Mouse (Mus musculus) stomach, embryonic 15.5 days (tissue): ENCODE measurements around the gene Tmem189. TPM values are rescaled to one million over a fixed set of nuclear protein-coding genes. Genes with fewer than 3 reads are reported as not detected.

Source experiments
- ATAC-seq: fragments of 200-750 bp; cut with Nextera tagmentation; 2 replicates; pipeline ENCODE4 v1.8.0; 2017; ENCODE audit warnings: low read depth, moderate number of reproducible peaks, moderate TSS enrichment; ENCODE audit not compliant: insufficient read depth, low FRiP score
- H3K27ac ChIP-seq: fragments of 300-500 bp; sonication (generic); 2 replicates; pipeline ENCODE4 v1.5.1; 2015; ENCODE audit warnings: mild to moderate bottlenecking, inconsistent platforms
- H3K27me3 ChIP-seq: fragments of 300-500 bp; sonication (generic); replicated peaks from 2 replicates; pipeline ENCODE4 v1.6.1; 2015; ENCODE audit warnings: inconsistent platforms
- H3K36me3 ChIP-seq: fragments of 300-500 bp; sonication (generic); 2 replicates; pipeline ENCODE4 v1.6.1; 2015; ENCODE audit warnings: inconsistent platforms
- H3K4me1 ChIP-seq: fragments of 300-500 bp; sonication (generic); 2 replicates; pipeline ENCODE4 v1.6.1; 2015; ENCODE audit warnings: inconsistent platforms
- H3K4me2 ChIP-seq: fragments of 300-500 bp; sonication (generic); 2 replicates; pipeline ENCODE4 v1.6.1; 2015; ENCODE audit warnings: mild to moderate bottlenecking, inconsistent platforms
- H3K4me3 ChIP-seq: fragments of 300-500 bp; sonication (generic); replicated peaks from 2 replicates; pipeline ENCODE4 v1.5.1; 2015; ENCODE audit warnings: inconsistent platforms
- H3K9ac ChIP-seq: fragments of 300-500 bp; sonication (generic); 2 replicates; pipeline ENCODE4 v1.6.1; 2015; ENCODE audit warnings: inconsistent platforms
- H3K9me3 ChIP-seq: fragments of 300-500 bp; sonication (generic); 2 replicates; pipeline ENCODE4 v1.6.1; 2016; ENCODE audit warnings: inconsistent platforms
- WGBS: fragments of 180-500 bp; shearing (Covaris S2); methylation state at CpG from one replicate; pipeline ENCODE4 v1.1.7; 2015; 5-methylcytosine and 5-hydroxymethylcytosine counted together
- polyA plus RNA-seq: library from polyadenylated mRNA; unstranded; fragments of >200 nt; fragmentation: Nextera tagmentation; extraction: Ambion mirVana; gene quantifications from 2 replicates; pipeline ENCODE4 v1.2.1, GENCODE M21; 2015

The Tmem189 gene
- polyA plus RNA-seq, 1 experiment from 2014 or later: 43.8 TPM

DNA sequence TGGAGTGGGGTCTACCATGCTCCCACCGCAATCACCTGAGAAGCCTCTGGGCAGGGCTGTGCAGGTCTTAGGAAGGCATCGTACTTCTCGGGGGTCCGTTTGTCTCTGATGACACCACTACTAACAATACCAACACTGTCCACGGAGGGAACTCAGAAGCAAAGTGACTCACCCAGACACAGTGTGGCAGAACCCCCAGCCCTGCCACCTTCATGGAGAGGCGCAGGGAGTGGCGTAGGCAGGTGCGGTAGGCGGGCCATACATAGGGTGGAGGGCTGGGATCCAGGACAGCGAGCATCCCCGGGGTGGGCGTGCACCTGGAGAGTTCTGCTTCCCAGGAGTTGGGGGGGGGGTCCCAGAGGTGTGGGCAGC, 1.5 kb downstream of the Tmem189 start:
- no peak overlapping the region for H3K9ac ChIP-seq
- H3K4me3 ChIP-seq: peak overlapping the region; percentile 68
- peaks cover 24% of the 10 kb centered on the region for H3K4me1 ChIP-seq
- no peaks in the 10 kb centered on the region for H3K9me3 ChIP-seq
- peak; percentile 9 for ATAC-seq
- 0 out of 2 replicates have a peak, but pooled peaks cover 2% of the 10 kb centered on the region for H3K27me3 ChIP-seq
- WGBS: 23% methylated on average over 12 of the region's 12 CpGs
- H3K4me2 ChIP-seq: peak overlapping the region; percentile 89
- H3K27ac ChIP-seq: 0 out of 2 replicates have a peak overlapping the region, but pooled peaks have one; percentile 85
- H3K36me3 ChIP-seq: no peaks in the 10 kb centered on the region

DNA sequence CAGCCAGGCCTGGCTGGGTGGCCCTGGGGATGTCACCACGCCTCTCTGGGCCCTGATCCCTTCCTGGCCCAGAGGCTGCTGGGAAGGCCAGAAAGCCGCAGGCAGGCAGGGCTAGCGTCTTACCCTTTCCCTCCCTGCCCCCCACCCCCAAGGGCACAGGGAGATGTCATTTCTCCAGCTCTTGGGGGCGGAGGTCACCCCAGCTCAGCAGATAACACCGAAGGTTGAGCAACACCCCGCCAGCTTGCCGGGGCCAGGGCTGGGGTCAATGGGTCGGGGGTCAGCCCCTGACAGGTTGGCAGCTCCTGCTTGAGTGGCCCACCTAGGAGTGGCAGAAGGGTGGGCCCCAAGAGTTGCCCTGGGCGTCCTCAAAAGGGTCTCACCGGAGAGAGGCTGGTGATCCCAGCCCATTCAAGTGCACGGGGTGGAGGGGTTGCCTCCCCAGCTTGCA, 1.9 kb downstream of the Tmem189 start:
- H3K36me3 ChIP-seq: no peaks in the 10 kb centered on the region
- H3K9ac ChIP-seq: no peak overlapping the region
- H3K4me3 ChIP-seq: no peak overlapping the region
- no peaks in the 10 kb centered on the region for H3K9me3 ChIP-seq
- H3K4me2 ChIP-seq: no peak overlapping the region
- 0 out of 2 replicates have a peak, but pooled peaks cover 2% of the 10 kb centered on the region for H3K27me3 ChIP-seq
- H3K27ac ChIP-seq: no peak overlapping the region
- WGBS: 48% methylated on average over 11 of the region's 11 CpGs
- peaks cover 24% of the 10 kb centered on the region for H3K4me1 ChIP-seq
- ATAC-seq: no peak

DNA sequence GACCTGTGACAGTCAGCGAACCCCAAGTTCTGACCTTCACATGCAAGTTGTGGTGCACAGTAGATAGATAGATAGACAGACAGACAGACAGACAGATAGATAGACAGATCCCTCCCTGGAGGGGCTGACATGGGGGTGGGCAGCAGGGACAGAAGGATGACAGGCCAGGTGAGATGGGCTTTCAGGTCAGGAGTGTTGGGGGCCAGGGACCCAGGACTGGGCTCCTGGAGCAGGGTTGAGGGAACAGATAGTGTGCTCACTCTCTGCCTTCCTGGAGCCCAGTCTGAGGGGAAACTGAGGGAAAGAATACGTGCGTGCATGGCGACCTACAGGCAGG, 2.4 kb downstream of the Tmem189 start:
- Histone ChIP-seq H3K4me3 (no peak overlapping the region), H3K9me3 (no peaks in the 10 kb centered on the region), H3K9ac (no peak overlapping the region; the same call in 1 of the 2 replicates), H3K27ac (no peak overlapping the region), H3K4me2 (no peak overlapping the region), H3K36me3 (no peaks in the 10 kb centered on the region), H3K27me3 (0 out of 2 replicates have a peak, but pooled peaks cover 2% of the 10 kb centered on the region), H3K4me1 (peaks cover 24% of the 10 kb centered on the region)
- no peak for ATAC-seq
- WGBS: 91% methylated on average over 4 of the region's 4 CpGs

DNA sequence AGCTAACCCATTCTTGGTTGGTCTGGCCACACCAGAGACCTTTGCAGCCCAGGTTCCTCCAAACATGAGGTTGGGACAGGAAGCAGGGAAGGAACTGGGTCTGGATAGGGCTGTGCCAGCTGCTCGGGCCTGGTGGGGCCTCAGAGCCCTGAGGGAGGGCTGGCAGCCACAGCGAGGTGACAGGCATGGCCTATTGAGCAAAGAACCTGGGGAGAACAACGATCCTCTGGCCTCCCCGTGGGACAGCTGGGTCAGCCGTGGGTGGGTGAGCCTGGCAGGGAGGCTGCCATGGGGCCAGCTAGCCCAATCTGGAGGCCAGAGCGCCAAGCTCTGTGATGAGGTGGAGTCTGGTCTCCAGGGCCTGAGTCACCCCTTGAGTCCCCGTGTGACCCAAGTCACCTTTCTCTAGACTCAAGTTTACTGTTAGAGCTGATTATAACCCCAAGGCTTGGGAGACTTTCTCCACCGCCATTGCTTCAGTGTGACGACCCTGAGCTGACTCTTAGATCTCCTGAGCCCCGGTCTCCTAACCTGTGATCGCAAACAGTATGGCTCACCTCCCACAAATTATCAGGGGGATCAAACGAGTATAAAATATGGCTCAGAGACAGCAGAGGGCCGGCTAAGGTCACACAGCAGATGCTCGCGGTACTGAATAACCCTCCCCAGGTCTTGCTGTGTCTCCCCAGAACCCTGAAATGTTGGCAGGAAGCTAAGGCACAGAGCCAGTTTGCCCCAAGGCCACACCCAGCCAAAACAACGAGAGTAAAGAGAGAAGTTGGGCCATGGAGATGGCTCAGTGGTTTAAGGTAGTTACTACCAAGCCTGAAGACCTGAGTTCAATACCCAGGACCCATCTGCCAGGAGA, 3.0 kb downstream of the Tmem189 start:
- no peaks in the 10 kb centered on the region for H3K9me3 ChIP-seq
- no peak for ATAC-seq
- no peak overlapping the region for H3K27ac ChIP-seq
- 78% methylated on average over 16 of the region's 16 CpGs for WGBS
- H3K4me2 ChIP-seq: no peak overlapping the region
- no peak overlapping the region; the same call in 1 of the 2 replicates for H3K9ac ChIP-seq
- H3K36me3 ChIP-seq: no peaks in the 10 kb centered on the region
- 0 out of 2 replicates have a peak, but pooled peaks cover 2% of the 10 kb centered on the region for H3K27me3 ChIP-seq
- peaks cover 18% of the 10 kb centered on the region for H3K4me1 ChIP-seq
- H3K4me3 ChIP-seq: no peak overlapping the region

DNA sequence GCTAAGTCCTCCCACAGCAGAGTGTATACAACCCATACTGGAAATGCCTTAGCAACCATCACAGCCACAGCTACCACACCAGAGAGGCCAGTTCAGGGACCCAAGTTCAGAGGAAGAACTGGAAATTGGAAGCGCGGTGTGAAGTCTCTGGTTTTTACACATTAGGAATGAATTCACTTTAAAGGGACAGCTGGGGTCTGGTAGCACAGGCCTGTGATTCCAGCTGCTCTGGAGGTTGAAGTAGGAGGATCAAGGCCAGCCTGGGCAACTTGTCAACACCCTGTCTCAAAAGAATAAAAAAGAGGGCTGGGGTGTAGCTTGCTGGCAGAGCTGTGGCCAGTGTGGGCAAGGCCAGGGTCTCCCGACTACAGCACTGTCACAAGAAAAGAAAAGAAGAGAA, 3.8 kb downstream of the Tmem189 start:
- H3K4me1 ChIP-seq: peaks cover 13% of the 10 kb centered on the region
- H3K27ac ChIP-seq: no peak overlapping the region
- H3K36me3 ChIP-seq: no peaks in the 10 kb centered on the region
- no peak overlapping the region for H3K4me2 ChIP-seq
- H3K9me3 ChIP-seq: no peaks in the 10 kb centered on the region
- 0 out of 2 replicates have a peak, but pooled peaks cover 2% of the 10 kb centered on the region for H3K27me3 ChIP-seq
- H3K4me3 ChIP-seq: no peak overlapping the region
- no peak overlapping the region for H3K9ac ChIP-seq
- no peak for ATAC-seq
- 74% methylated on average over 3 of the region's 3 CpGs for WGBS

DNA sequence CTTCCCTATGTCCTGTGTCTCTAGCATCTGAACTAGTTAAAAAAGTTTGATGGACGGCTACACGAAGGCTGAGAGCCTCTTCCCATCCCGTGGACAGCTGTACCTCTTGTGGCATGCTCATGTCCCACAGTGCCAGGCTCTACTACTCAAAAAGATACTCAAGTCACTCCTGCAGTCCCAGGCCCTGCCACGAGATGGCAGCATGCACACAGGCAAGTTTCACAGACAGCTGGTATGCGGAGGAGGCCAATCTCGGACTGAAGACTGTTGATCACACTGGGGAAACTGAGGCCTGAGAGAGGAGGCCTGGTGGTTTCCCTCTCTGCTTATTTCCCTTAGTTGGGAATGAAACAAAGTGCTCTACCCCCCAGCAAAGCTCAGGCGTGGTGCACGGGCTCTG, 4.5 kb downstream of the Tmem189 start:
- H3K27ac ChIP-seq: no peak overlapping the region
- no peaks in the 10 kb centered on the region for H3K36me3 ChIP-seq
- no peak overlapping the region for H3K9ac ChIP-seq
- H3K9me3 ChIP-seq: no peaks in the 10 kb centered on the region
- no peak overlapping the region for H3K4me2 ChIP-seq
- peaks cover 11% of the 10 kb centered on the region for H3K4me1 ChIP-seq
- WGBS: 4% methylated on average over 8 of the region's 8 CpGs
- H3K27me3 ChIP-seq: 0 out of 2 replicates have a peak, but pooled peaks cover 2% of the 10 kb centered on the region
- no peak for ATAC-seq
- H3K4me3 ChIP-seq: no peak overlapping the region

DNA sequence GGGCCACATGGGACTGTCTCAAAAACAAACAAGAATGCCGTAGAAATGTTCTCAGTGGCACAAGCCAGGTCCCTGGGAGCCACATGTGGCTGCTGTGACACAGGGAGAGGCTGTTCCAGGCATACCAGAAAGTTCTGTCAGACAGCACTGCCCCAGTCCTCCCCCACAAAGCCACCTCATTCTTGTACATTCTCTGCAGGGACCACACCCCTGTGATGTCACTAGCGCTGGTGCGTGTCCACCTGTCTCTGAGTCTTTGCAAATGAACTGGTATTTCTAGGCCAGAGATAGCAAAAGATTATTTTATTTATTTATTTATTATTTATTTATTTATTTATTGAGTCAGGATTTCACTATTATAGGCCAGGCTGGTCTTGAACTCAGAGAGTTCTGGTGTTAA, 5.9 kb downstream of the Tmem189 start:
- 0 out of 2 replicates have a peak, but pooled peaks cover 2% of the 10 kb centered on the region for H3K27me3 ChIP-seq
- H3K9ac ChIP-seq: no peak overlapping the region
- H3K36me3 ChIP-seq: no peaks in the 10 kb centered on the region
- no peak overlapping the region for H3K4me3 ChIP-seq
- H3K4me2 ChIP-seq: no peak overlapping the region
- H3K4me1 ChIP-seq: peaks cover 11% of the 10 kb centered on the region
- no peak for ATAC-seq
- no peaks in the 10 kb centered on the region for H3K9me3 ChIP-seq
- H3K27ac ChIP-seq: no peak overlapping the region
- 72% methylated on average over 3 of the region's 3 CpGs for WGBS

DNA sequence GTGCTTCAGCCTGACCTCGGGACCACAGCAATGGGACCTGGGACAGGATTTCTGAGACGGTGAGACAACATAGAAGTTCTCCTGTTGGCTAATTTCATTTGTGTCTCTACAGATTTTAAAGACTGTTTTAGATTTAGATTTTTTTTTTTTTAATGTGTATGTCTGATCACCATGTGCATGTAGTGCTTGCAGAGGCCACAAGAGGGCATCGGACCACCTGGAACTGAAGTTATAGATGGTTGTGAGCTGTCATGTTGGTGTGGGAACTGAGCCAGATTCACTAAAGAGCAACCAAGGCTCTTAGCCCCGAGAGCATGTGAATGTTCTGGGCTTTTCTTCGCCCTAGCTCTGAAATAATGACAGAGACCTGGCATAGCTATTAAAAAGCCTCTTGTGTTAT, 9.0 kb downstream of the Tmem189 start:
- 46% methylated on average over 5 of the region's 5 CpGs for WGBS
- Histone ChIP-seq H3K27ac (no peak overlapping the region), H3K4me2 (no peak overlapping the region), H3K36me3 (no peaks in the 10 kb centered on the region), H3K9ac (no peak overlapping the region), H3K27me3 (no peaks in the 10 kb centered on the region), H3K4me3 (no peak overlapping the region), H3K4me1 (no peaks in the 10 kb centered on the region), H3K9me3 (no peaks in the 10 kb centered on the region)
- no peak for ATAC-seq

DNA sequence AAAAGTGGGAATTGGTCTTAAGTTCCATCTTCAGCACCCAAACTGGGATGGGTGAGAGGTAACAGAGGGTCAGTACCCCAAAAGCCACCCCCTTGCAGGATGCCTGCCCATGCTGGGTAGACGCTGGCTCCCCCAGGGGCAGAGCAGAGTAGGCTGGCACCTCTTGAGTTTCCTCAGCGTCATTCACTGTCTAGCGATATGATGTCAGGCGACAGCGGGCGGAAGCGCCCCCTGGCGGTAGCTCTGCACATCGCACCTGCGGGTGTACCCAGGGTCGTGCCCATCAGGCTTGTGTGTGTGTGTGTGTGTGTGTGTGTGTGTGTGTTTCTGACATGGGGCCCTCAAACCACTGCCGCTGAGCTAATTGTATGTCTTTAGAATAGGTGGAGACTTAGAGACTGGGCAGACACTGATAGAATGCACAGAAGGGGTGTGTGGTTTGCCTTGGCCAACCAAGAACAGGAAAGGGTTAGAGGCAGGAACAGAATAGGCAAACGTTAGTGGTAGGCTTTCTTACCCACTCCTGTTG, 9.7 kb downstream of the Tmem189 start:
- Histone ChIP-seq H3K9ac (no peak overlapping the region), H3K4me2 (no peak overlapping the region), H3K36me3 (no peaks in the 10 kb centered on the region), H3K27ac (no peak overlapping the region), H3K4me3 (no peak overlapping the region), H3K4me1 (no peaks in the 10 kb centered on the region), H3K9me3 (no peaks in the 10 kb centered on the region), H3K27me3 (no peaks in the 10 kb centered on the region)
- 2% methylated on average over 13 of the region's 13 CpGs for WGBS
- peak; percentile 25; the same call in 1 of the 2 replicates for ATAC-seq

DNA sequence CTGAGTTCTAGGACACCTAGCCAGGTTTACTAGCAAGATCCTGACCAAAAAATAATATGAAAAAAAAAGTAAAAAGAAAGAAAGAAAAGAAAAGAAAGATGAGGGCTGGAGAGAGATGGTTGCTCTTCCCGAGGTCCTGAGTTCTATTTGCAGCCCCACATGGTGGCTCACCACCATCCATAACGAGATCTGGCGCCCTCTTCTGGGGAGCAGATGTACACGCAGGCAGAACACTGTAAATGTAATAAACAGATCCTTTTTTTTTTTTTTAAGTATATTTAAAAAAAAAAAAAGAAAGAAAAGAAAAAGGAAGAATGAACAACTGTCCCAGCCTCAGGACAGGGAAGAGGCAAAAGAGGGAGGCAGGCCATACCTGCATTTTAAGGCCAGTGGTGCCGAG, 11.0 kb downstream of the Tmem189 start:
- H3K27ac ChIP-seq: no peak overlapping the region
- H3K36me3 ChIP-seq: no peaks in the 10 kb centered on the region
- H3K4me2 ChIP-seq: no peak overlapping the region
- H3K9me3 ChIP-seq: no peaks in the 10 kb centered on the region
- ATAC-seq: no peak
- no peak overlapping the region for H3K4me3 ChIP-seq
- H3K27me3 ChIP-seq: no peaks in the 10 kb centered on the region
- H3K4me1 ChIP-seq: no peaks in the 10 kb centered on the region
- no peak overlapping the region for H3K9ac ChIP-seq
- WGBS: 46% methylated on average over 5 of the region's 5 CpGs

DNA sequence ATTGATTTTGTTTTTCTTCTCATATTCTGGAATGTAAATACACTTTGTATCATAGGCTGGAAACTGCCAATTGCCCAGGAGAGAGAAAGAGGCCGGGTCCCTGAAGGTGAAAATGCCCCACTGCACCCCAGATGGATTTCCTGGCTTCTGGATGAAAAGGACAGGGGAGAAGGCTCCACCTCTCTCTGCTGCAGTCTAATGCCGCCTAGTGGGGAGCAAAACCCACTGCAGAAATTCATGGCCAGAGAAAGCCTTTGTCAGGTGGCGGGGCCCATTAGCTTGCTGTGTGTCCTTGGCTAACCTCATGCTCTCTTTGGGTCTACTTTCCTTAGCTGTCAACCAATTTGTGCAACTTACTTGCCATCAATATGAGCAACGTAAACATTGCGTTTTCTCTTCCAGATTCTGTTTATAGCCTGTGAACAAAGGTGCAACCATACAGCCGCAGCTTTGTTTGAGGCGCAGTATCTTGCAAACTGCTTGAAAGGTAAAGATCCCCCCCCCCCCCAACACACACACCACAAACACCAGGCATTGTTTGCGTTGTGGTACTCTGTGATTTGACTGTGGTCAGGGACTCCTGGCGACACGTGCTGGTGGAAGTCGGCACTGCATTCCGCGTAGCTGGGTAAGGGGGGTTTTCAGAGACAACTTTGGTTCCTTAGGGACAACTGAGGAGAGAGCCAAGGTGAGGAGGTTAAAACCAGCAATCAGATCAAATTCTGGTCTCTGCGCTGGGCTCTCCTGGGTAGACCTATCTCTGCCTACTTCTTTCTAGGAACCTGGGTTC, 14.3 kb downstream of the Tmem189 start:
- no peak overlapping the region for H3K4me2 ChIP-seq
- H3K9me3 ChIP-seq: no peaks in the 10 kb centered on the region
- H3K4me3 ChIP-seq: no peak overlapping the region
- H3K9ac ChIP-seq: no peak overlapping the region
- H3K4me1 ChIP-seq: no peaks in the 10 kb centered on the region; the same call in 1 of the 2 replicates
- H3K36me3 ChIP-seq: no peaks in the 10 kb centered on the region
- H3K27ac ChIP-seq: no peak overlapping the region
- 46% methylated on average over 14 of the region's 14 CpGs for WGBS
- H3K27me3 ChIP-seq: no peaks in the 10 kb centered on the region
- ATAC-seq: no peak
